Mouse (Mus musculus): ENCODE results near the gene Ebf3.

- TF ChIP-seq TAL1 (IDR thresholded peaks at IDR 0.05; ENCODE audit: low read length) (no peak), GATA1 (IDR thresholded peaks at IDR 0.05; ENCODE audit: low read length) (no peak)
These were observed 8.1 kb downstream of the Ebf3 start for GRCm38 (mm10) chr7:137306127-137306526.

Measured in erythroblast, embryonic 14.5 days (primary cell).